Mouse (Mus musculus) CD4-positive, CD25-positive, alpha-beta regulatory T cell, adult 2 months (primary cell): ENCODE measurements around the gene Mllt11.

Experiments used
- DNase-seq: peaks from one replicate; pipeline ENCODE4 v3.0.0-alpha.2; 2012; ENCODE audit warnings: low read depth, low spot score

Mllt11 gene

DNA sequence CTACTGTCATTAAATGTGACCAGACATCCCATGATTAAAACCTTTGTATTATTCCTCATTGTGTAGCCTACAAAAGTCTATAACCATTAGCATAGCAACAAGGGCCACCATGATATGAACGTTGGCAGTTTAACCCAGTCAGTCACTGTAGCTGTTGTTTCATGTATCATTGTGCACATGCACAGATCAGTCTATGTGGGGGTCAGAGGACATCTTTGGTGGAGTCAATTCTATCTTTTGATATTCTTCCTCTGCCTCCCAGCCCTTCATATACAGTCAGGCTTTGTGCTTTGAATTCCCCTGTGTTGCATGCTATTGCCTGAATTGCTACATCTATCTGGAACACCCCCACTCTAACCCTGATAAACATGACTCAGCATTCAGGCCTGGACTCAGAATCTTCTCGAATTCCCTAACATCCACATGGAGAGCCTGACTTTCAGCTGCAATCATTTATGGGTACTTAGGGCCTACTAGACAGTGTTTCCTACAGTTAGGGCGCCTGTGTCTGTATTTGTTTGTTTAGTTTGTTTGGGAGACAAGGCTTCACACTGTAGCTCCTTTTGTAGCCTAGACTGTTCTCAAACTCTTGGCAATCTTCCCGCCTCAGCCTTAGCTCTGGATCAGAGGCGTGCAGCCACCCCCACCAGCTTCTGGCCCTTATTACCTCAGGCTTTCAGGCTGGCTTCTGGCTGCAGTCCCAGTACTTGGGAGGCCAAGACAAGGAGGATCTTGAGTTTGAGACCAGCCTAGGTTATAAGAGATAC lies 14.7 kb upstream of the Mllt11 start:
- no peak for DNase-seq

DNA sequence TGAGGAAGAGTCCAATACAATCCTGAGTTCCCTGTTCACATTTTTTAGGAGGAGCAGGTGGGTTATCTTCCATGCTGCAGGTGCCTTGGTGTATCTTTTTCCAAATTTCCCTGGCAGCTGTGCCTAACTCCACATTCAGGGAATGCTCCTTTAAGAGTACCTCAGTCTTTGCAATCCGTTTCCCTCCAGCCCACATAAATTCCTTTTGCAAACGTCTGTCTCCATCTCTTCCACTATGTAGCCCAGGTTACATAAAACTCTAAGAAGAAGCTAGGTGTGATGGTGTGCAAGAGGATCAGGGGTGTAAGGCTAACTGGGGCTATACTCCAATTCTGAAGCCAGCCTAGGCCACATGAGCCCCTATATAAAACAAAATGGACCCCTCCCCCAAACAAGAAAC lies 11.1 kb upstream of the Mllt11 start:
- DNase-seq: no peak

DNA sequence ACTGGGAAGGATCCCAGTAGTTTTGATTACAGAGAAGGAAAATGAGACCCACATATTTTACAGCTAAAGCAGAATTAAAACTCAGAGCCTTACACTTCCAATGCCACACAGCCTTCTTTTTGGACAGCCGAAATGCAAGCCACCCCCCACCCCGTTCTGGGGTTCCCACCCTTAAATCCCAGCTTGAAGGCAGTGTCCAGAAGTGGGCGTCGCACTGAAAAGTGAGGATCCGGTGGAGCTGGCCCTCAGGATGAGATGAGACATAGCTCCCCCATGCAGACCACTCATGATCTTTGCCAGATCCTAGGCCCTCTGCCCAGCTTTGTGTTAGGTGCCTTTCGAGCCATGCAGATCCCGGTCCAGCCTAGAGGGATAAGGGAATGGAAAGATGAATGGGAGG lies 9.5 kb upstream of the Mllt11 start, which contains the start of gene Gm128:
Gene Gm128, minus strand, starts transcription at position 101 of the 400 bp plus-strand sequence.
- no peak for DNase-seq

DNA sequence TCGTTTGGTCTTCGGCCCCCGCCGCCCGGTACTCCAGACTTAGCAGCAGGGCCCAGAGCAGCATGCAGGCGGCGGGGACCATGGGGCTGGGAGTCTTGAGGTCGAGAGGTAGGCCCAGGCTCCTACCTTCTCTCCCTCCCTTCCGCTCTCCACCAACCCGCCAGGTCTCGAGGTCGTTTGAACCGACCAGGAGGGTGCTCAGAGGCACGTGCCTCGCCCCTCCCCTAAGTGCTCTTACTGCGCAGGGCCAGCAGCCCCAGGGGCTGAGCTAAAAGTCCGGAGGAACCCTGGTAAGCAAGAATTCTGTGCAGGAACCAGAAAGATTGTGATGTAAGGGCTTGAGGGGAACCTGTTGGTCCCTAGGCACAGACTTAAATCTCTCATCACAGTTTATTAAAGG lies 8.9 kb upstream of the Mllt11 start:
- DNase-seq: no peak

DNA sequence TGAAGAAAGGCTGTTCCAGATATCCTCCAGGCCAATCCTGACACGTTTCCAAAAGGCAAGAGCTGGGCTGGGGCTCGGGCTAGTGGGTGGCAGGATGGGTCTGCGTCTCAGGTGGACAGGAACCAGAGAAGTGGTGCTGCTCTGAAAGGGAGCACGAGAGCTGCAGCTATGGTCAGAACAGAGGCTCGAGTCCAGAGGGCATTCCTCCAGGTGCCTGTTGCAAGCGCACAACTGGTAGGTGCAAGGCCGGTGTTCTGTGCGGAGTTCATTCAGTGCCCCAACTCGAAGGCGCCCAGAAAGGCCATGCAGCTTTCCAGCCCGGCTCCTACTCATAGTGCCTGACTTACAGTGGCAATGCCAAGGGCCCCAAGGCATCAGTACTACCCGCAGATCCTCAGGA lies 8.0 kb upstream of the Mllt11 start:
- DNase-seq: no peak

DNA sequence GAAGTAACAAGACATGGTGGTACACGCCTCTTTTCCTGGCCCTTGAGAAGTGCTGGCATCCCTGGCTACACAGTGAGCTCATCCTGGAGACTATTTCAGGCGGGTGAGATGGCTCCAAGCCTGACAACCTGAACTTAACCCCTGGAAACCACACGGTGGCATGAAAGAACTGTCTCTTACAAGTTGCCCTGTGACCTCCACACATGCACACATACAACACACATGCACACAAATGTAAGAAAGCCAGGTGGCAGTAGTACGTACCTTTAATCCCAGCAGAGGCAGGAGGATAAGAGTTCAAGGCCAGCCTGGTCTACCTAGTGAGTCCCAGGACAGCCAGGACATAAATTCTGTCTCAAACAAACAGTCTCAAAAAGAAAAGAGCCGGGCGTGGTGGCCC lies 7.1 kb upstream of the Mllt11 start:
- peak; percentile 40 for DNase-seq

DNA sequence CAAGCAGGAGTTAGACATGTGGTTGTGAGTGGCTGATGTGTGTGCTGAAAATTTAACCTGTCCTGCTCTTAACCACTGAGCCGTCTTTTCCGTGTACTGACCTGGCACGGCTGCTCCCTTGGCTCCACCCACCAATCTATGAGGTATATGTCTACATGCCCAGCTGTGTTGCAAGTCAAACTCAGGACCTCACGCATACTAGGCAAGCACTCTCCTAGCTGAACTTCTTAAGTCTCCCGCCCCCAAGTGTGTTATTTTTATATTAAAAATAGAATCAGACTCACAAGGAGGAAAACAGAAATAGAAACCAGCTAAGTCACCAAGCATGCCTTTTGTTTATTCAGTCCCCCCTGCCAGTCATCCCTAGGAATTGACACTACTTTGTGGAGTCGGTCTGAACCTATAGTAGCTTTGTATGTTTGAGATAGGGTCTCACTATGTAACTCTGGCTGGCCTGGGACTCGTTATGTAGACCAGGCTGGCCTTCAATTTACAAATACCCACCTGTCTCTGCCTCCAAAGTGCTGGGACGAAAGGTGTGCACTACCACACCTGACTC lies 5.6 kb upstream of the Mllt11 start:
- no peak for DNase-seq

DNA sequence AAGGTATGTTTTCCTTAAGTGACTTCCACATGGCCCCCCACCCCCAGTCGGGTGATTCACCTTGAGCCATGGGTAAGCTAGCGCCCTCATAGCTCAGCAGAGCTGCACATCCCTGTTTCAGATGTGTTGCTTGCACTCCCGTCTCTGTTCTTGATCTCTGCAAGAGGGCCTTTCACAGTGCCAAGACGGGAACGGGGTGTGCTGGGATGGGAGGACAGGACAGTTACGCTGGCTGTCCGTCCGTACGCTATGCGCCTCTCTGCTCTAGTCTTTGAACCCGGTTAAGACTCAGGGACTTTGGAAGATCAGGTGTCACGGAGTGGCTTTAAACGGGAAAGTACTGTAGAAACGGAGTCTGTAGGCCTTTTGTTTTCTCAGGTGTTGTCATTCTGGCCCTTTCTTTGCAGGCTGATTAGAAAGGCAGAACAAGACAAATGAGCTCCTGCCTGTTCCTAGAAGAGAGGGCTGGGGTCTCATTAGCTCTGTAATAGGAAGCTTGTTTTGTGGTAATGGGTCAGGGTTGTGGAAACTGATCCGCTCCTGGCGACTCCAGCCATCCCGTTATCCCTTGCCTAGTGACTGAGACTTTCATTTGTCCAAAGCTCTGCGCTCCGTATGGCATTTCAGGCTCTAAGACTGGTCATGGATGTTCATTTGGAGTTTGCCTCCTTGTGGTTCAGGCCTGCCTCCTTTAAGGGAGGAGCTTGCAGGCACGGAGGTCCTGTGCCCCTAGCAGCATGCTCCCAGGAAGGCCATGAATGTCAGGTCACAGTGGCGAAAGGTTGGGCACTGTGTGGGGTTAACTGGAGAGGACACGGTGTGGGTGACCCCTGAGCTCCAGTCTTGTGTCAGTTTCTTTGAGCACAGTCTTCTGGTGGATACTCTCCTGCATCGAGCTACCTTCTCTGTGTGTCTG lies 3.7 kb upstream of the Mllt11 start:
- no peak for DNase-seq

DNA sequence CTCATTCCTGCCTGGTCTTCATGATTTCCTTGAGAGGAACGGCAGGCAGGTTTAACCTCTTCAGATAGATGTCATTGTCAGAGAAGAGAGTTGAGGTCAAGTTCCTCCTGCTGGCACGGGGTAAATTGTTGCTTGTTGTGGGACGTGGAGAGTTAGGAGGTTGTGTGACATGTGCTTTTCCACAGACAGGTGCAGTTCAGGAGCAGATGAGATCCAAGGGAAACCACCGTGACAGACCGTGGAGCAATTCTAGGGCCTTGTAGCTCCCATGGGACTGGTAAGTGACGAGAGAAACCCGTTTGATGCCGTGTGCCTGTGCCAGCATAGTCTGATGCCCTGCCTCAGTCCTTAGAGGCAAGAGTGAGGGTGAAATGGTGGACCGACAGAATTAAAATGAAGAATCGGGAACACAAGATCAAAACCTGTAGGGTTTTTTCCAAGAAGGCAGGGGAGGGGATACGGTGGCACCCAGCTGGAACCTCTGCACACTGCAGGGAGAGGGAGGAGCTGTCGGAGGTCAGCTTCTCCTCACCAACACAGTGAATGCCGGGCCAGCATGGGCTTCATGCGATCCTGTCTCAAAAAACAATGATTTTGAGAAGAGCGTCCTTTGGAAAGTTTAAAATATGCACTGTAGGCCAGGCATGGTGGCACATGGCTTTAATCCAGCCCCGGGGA lies 1.5 kb upstream of the Mllt11 start:
- DNase-seq: no peak

DNA sequence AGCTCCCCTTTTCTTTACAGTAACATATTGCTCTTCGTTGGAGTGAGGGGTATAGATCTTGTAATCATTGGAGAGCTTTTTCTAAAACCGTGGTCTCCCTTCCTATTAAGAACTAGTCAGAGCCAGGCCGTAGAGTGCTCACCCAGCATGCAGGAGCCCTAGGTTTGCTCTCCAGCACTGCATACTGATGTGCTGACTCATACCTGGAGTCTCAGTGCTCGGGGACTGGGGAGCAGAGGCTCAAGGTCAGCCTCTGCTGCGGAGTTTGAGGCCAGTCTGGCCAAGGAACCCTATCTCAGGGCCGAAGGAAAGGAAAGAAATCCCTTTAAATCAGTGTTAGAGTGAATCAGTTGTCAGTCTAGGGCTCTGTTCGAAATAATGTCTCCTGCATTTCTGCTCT lies 800 bp upstream of the Mllt11 start:
- no peak for DNase-seq

DNA sequence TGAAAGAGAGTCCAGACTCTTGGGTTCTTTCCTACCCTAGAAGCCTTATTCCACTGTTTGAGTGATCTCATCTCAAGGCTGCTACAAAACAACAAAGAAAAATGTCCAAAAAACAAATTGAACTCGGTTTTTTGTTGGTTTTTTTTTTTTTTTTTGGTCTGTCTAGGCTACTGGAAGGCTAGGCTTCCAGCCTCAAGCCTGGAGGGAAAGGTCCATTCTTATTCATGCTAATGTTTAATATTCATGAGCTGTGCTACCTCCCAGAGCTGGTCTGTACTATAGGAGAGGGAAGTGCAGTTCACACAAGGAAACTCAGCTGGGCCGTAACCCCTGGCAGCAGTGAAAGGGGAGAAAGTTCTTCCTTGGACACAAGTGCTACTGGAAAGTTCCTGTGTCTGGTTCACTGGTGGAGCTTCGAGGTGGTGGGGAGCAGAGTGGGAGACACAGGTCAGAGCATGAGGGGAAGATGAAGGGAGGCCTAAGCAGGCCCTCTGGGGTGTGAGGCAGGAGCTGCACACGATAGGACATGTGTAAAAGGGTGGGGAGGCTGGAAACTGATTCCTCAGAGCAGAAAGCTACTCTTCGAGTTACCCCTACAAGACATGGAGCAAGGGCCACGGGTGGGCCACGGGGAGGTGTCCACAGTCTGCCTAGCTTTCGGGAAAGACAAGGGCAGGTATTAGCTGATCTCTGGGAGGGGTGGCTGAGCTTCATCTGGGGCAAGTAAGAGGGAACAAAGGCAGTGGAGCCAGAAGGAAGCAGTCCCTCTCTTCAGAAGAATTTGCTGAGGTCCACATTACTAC lies 1.3 kb downstream of the Mllt11 start:
- no peak for DNase-seq

DNA sequence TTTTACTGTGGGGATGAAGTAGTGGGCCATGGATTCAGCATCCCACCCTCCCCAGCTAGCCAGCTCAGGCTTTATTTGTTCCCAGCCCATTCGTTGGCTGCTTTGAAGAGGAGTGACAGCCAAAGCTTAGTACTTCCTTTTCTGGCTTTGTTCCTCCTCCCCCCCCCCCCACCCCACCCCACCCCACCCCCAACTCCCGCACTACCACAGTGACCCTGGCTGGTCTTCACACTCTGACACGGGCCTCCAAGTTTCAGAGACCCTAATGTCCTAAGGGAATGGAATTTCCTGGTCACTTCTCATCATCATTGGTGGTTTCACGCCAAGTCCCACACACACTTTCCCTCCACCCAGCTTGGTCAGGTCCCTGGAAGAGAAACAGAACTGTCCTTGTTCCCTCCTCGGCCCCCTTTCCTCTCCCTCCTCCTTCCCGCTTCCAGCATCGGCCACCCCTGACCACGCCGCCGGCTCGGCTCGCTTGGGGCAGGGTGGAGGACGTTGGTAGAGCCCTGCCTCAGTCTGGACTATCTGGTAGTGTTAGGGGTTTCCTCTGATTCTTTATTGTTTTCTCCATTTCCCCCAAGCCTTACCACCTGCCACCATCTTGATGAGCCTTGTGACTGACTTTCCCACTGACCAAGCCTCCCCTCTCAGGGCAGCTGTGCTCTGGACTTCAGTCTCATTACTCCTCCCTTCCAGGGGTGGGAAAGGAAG lies 2.0 kb downstream of the Mllt11 start:
- peak; percentile 31 for DNase-seq

DNA sequence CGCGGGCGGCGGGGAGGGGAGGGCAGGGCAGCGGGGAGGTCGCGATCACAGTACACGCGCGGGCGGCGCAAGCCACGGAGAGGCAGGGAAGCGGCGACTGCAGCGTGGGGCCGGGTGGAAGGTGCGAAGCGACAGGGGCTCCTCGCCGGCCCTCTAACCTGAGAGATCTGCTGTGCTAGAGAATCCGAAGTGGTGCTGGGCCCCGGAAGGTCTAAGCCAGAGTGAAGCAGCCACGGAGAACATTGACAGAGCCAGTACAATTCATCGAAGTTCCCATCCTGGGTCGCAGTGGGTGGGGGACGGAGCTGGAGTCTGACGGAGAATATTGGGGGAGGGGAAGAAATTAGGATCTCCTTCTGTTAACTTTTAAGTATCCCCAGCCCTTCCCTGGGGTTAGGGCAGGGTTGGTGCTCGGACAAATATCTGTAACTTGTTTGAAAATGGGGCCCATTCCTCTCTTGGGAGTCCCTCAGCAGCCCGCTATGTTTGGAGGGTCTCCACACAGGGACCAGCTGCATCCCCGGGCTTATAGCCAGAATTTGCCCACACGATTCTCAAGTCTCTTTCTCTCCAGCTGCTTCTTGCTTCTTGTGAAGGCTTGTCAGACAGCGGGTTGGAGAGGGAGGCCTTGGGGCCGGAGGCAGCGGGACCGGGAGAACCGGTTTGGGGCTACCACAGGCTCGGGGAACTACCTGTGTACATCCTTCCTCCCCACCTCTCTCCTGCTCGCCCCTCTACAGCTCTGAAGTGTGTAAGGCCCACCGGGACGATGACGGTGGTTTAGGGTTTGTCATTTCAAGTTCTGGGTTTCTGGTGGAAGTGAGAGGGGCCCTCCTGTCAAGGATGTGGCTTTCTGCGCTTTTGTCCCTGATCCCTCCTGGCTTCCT lies 2.8 kb downstream of the Mllt11 start:
- DNase-seq: peak; percentile 47

DNA sequence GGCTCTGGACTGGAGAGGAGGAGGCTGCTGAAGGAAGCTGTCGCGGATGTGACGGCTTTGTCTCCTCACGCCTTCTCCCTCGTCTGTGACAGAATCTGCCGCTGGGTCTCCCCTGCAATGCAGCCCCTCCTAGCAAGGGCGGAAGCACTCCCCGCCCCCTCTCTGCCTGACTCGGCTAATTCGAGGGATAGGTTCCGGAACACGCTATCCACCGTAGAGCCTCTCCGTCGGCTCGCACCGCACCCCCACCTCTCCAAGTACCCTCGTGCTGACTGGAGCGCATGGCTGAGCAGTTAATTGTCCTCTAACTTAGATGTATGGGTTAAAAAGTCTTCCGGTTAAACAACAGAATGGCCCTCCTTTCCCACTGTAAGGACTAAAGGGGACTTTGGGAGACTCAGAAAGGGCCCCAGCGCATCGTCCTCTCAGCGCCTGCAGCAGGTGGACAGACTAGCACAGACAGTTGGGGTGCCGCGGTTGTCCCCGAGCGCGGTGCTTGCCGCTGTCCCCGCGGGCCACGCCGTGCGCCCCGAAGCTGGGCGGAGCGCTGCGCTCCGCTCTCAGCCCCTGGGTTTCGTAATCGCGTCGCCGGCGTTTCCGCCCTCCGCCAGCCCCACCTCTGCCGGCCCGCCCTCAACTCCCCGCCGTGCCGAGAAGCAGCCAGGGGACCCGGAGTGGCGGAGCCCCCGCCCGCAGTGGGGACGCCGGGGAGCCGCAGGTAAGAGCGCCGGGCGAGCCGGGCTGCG lies 3.6 kb downstream of the Mllt11 start, which contains the start of gene Cdc42se1:
Gene Cdc42se1, plus strand, starts transcription at position 585 of the 746 bp plus-strand sequence.
- peak; percentile 92 for DNase-seq

DNA sequence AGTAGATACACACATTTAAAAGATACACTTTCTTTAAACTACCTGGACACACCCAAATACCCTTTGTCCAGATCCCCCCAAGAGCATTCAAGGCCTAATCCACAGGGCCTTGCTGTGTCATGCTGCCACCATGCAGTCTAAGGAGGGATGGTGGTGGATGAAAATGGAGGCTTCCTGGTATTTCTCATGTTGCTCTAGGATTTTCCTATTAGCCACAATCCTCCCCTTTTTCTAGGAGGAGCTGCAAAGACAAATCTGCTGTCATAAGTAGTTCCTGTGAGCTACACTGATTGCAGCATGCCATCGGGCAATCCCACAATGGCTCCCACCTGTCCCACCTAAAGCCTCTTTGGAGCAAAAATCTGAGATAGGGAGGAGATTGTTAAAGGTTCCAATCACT lies 4.8 kb downstream of the Mllt11 start:
- DNase-seq: no peak

DNA sequence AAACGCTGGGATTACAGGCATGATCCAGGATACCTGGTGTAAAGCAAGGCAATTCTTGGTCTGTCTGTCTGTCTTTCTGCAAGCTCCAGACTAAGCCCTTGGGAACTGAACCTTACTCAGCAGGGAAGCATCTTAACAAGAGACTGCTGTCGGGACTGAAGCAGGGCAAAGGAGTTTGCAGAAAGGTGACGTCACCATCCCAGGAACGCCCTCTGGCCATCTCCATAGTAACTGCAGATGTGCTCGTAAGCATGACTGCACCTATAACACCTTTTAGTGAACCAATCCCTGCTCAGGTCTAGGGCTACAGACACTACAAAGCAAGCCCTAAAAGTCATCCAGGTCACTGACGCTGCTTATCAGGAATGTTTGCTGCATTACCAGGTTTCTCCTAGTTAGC lies 7.7 kb downstream of the Mllt11 start:
- DNase-seq: no peak

DNA sequence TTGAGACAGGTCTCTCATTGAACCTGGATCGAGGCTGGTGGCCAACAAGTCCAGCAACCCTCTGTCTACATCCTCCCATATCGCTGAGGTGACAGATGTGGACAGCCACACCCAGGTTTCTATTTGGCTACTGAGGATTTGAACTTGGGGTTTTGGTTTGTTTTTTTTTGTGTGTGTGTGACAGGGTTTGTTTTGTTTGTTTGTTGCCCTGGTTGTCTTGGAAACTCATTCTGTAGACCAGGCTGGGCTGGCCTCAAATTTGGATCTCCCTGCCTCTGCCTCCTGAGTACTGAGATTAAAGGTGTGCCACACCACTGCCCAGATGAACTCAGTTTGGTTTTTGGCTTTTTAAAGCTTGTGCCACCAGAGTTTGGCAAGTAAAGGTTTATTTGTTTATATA lies 8.9 kb downstream of the Mllt11 start:
- peak; percentile 32 for DNase-seq

DNA sequence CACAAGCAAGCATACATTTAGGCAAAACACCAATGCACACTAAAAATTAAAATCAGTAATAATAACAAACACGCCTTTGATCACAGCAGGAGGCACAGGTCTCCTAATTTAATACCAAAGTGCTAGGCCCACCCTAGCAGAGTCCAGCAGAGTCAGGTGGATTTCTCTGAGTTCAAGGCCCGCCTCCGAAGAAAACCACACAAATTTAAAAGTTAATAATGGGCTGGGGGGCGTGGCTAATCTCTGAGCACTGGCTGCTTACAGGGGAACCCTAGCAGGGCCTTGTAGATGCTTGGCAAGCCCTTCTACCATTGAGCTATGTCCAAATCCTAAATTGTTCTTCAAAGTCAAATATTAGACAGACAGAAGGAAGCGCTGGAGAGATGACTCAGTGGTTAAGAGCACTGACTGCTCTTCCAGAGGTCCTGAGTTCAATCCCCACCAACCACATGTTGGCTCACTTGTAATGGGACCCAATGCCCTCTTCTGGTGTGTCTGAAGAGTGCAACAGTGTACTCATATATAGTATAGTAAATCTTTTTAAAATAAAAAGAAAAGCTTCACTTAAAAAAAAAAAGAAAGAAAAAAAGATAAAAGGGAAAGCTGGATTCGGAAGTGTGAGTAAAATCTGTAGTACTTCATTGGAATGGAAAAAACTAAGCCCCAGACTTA lies 13.4 kb downstream of the Mllt11 start:
- no peak for DNase-seq
